Mouse (Mus musculus) hindlimb bud, embryonic 11.5 days (tissue): ENCODE data around the gene Smyd5.

ENCODE experiments used
- DNase-seq: peaks from one replicate; pipeline ENCODE4 v3.0.0-alpha.2; 2012; ENCODE audit warnings: low read depth, low spot score; ENCODE audit errors: extremely low spot score

Gene Smyd5

GRCm38 (mm10) chr6:85489717-85490116 lies 57.9 kb downstream of the Smyd5 start:
- no peak for DNase-seq

- DNase-seq = no peak
Observed at GRCm38 (mm10) chr6:85490252-85490651, 58.5 kb downstream of the Smyd5 start.

- DNase-seq = peak; percentile 70
Observed at GRCm38 (mm10) chr6:85491606-85492005, 59.8 kb downstream of the Smyd5 start.
